Mouse (Mus musculus) liver, embryonic 12.5 days (tissue): ENCODE measurements around the gene Rbm4b. TPM values are rescaled to one million over a fixed set of nuclear protein-coding genes. Genes with fewer than 3 reads are reported as not detected.
A peak's percentile ranks its signal among the peaks of the same experiment; 100 is the strongest.

Experiments used
- ATAC-seq: fragments of 200-750 bp; cut with Nextera tagmentation; 2 replicates; pipeline ENCODE4 v1.8.0; 2017; ENCODE audit warnings: moderate number of reproducible peaks, mild to moderate bottlenecking, moderate library complexity
- H3K27ac ChIP-seq: fragments of 300-500 bp; sonication (generic); 2 replicates; pipeline ENCODE4 v1.5.1; 2016; ENCODE audit warnings: mild to moderate bottlenecking
- H3K27me3 ChIP-seq: fragments of 300-500 bp; sonication (generic); replicated peaks from 2 replicates; pipeline ENCODE4 v1.6.1; 2016; ENCODE audit warnings: mild to moderate bottlenecking, moderate library complexity
- H3K36me3 ChIP-seq: fragments of 300-500 bp; sonication (generic); 2 replicates; pipeline ENCODE4 v1.6.1; 2016; ENCODE audit warnings: mild to moderate bottlenecking, moderate library complexity
- H3K4me1 ChIP-seq: fragments of 300-500 bp; sonication (generic); 2 replicates; pipeline ENCODE4 v1.6.1; 2016
- H3K4me2 ChIP-seq: fragments of 300-500 bp; sonication (generic); 2 replicates; pipeline ENCODE4 v1.6.1; 2016; ENCODE audit warnings: mild to moderate bottlenecking, moderate library complexity
- H3K4me3 ChIP-seq: fragments of 300-500 bp; sonication (generic); 2 replicates; pipeline ENCODE4 v1.5.1; 2016; ENCODE audit warnings: mild to moderate bottlenecking, moderate library complexity
- H3K9ac ChIP-seq: fragments of 300-500 bp; sonication (generic); 2 replicates; pipeline ENCODE4 v1.6.1; 2016; ENCODE audit warnings: mild to moderate bottlenecking, moderate library complexity
- H3K9me3 ChIP-seq: fragments of 300-500 bp; sonication (generic); replicated peaks from 2 replicates; pipeline ENCODE4 v1.6.1; 2016; ENCODE audit warnings: mild to moderate bottlenecking, moderate library complexity
- WGBS: fragments of 180-500 bp; shearing (Covaris S2); methylation state at CpG from one replicate; pipeline ENCODE4 v1.1.7; 2016; ENCODE audit not compliant: insufficient replicate concordance; 5-methylcytosine and 5-hydroxymethylcytosine counted together
- polyA plus RNA-seq: library from polyadenylated mRNA; unstranded; fragments of >200 nt; fragmentation: Nextera tagmentation; extraction: Ambion mirVana; gene quantifications from 2 replicates; pipeline ENCODE4 v1.2.1, GENCODE M21; 2016

Rbm4b gene
- polyA plus RNA-seq, 1 experiment from 2014 or later = 24.0 TPM

DNA sequence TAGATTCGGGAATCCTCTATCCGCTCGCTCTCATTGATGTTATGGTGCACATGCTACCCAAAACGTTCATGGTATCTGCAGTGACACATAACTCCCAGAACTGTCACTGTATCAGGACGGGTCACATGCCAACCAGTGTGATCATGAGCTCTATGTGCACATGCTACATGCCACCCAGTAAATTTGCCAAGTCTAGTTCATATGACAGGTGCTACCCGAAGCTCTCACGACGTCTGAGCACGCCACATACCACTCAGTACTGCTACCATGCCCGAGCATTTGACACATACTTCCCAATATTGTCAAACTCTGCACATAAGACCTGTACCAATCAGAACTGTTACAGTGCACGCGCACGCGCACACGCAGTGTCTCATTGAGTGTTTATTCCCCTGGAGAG lies 36.2 kb upstream of the Rbm4b start:
- Histone ChIP-seq H3K36me3 (no peaks in the 10 kb centered on the region), H3K4me3 (no peak overlapping the region), H3K4me1 (peaks cover 18% of the 10 kb centered on the region), H3K9me3 (no peaks in the 10 kb centered on the region), H3K27me3 (peaks cover 52% of the 10 kb centered on the region), H3K9ac (no peak overlapping the region), H3K27ac (no peak overlapping the region), H3K4me2 (no peak overlapping the region)
- 72% methylated on average over 15 of the region's 15 CpGs for WGBS
- no peak for ATAC-seq

DNA sequence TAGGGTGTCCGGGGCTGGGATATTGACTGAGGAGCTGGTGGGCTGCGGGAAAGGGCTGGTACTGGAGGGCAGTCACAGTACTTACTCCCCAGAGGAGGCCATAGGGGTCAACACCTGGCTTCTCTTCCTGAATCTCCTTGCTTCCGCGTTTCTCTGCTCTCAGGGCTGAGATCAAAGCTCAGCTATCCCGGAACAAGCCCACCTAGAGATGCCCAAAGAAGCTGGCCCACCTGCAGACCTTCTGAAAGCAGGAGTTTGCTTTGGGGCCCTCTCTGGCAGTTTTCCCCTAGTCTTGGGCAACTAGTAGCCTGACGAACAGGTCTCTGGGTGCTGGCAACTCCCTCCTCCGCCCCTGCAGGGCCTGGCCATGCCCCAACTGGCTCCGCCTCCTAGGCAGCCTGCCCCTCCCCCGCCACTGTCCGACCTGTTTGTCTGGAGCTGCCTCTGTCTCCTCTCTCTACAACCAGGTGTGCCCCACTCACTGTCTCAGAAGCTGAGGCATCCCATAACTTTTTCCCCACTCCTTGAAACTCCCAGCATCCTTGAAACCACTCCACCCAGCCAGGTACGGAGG lies 35.5 kb upstream of the Rbm4b start:
- H3K27me3 ChIP-seq = peaks cover 46% of the 10 kb centered on the region
- no peak overlapping the region for H3K9ac ChIP-seq
- H3K27ac ChIP-seq = no peak overlapping the region
- H3K4me2 ChIP-seq = peak overlapping the region; percentile 13; the same call in 1 of the 2 replicates
- no peak for ATAC-seq
- no peak overlapping the region for H3K4me3 ChIP-seq
- WGBS = 14% methylated on average over 11 of the region's 11 CpGs
- H3K4me1 ChIP-seq = peaks cover 18% of the 10 kb centered on the region
- H3K9me3 ChIP-seq = no peaks in the 10 kb centered on the region
- H3K36me3 ChIP-seq = no peaks in the 10 kb centered on the region

DNA sequence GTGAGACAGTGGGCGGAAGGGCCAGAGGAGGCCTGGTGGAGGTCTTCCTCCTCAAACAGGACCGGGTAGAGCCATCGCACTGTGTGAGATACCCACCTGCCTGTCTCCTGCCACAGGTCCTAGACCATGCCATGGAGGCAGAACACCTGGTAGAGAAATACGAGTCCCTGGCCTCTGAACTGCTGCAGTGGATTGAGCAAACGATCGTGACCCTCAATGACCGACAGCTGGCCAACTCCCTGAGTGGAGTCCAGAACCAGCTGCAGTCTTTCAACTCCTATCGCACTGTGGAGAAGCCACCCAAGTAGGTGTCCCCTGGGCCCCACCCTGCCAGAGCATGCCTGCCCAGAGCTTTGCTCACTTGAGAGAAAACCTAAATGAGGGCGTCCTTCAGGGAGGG lies 27.1 kb upstream of the Rbm4b start:
- Histone ChIP-seq H3K4me2 (no peak overlapping the region), H3K4me1 (no peaks in the 10 kb centered on the region), H3K27ac (no peak overlapping the region), H3K4me3 (no peak overlapping the region), H3K36me3 (no peaks in the 10 kb centered on the region), H3K27me3 (peaks cover 14% of the 10 kb centered on the region; the same call in 1 of the 2 replicates), H3K9me3 (no peaks in the 10 kb centered on the region), H3K9ac (no peak overlapping the region)
- ATAC-seq = no peak
- 72% methylated on average over 9 of the region's 9 CpGs for WGBS

DNA sequence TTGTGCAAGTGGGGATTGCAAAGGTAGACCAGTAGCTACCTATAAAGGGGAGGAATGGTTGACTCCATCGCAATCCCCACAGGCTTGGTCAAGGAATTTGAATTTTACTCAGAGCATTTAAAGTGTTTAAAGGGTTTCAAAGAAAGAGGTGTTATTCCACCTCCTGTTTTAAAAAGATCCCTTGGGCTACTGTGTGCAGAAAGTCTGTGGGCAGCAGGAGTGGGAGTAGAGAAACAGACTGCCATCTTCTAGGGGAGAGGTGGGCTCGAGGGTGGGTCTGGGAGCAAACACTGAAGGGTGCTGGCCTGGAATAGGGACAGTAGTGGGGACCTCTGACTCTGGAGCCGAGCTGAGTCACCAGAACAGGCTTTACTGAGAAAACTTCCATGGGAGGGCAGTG lies 23.2 kb upstream of the Rbm4b start:
- Histone ChIP-seq H3K4me2 (no peak overlapping the region), H3K9me3 (no peaks in the 10 kb centered on the region), H3K4me1 (no peaks in the 10 kb centered on the region), H3K36me3 (no peaks in the 10 kb centered on the region), H3K27ac (no peak overlapping the region), H3K9ac (no peak overlapping the region), H3K4me3 (no peak overlapping the region), H3K27me3 (0 out of 2 replicates have a peak, but pooled peaks cover 14% of the 10 kb centered on the region)
- no peak for ATAC-seq
- WGBS = 53% methylated on average over 3 of the region's 3 CpGs

DNA sequence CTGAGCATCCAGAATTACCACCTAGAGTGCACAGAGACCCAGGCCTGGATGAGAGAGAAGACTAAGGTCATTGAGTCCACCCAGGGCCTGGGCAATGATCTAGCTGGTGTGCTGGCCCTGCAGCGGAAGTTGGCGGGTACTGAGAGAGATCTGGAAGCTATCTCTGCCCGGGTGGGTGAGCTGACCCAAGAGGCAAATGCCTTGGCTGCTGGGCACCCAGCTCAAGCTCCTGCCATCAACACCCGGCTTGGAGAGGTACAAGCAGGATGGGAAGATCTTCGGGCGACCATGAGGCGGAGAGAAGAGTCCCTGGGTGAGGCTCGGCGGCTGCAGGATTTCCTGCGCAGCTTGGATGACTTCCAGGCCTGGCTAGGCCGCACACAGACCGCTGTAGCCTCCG lies 18.4 kb upstream of the Rbm4b start:
- Histone ChIP-seq H3K9ac (no peak overlapping the region), H3K4me2 (no peak overlapping the region), H3K27me3 (0 out of 2 replicates have a peak, but pooled peaks cover 8% of the 10 kb centered on the region), H3K36me3 (no peaks in the 10 kb centered on the region), H3K27ac (no peak overlapping the region), H3K9me3 (no peaks in the 10 kb centered on the region), H3K4me3 (no peak overlapping the region), H3K4me1 (no peaks in the 10 kb centered on the region)
- 71% methylated on average over 13 of the region's 13 CpGs for WGBS
- ATAC-seq = no peak

DNA sequence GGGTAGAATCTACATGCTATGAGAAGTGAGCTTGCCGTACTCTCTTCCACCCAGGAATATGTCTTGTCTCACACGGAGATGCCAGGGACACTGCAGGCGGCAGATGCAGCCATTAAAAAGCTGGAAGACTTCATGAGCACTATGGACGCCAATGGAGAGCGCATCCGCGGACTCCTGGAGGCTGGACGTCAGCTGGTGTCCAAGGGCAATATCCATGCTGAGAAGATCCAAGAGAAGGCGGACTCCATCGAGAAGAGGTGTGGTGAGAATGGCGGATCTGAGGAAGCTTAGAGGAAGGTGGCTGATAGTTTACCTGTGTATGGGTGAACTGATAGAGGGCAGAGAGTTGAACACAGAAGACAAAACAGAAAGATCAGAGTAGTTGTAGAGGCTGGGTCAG lies 17.2 kb upstream of the Rbm4b start:
- 0 out of 2 replicates have a peak, but pooled peaks cover 5% of the 10 kb centered on the region for H3K27me3 ChIP-seq
- H3K27ac ChIP-seq = no peak overlapping the region
- no peak for ATAC-seq
- no peaks in the 10 kb centered on the region for H3K4me1 ChIP-seq
- no peaks in the 10 kb centered on the region for H3K9me3 ChIP-seq
- H3K36me3 ChIP-seq = no peaks in the 10 kb centered on the region
- WGBS = 81% methylated on average over 11 of the region's 11 CpGs
- no peak overlapping the region for H3K4me3 ChIP-seq
- H3K4me2 ChIP-seq = no peak overlapping the region
- no peak overlapping the region for H3K9ac ChIP-seq

DNA sequence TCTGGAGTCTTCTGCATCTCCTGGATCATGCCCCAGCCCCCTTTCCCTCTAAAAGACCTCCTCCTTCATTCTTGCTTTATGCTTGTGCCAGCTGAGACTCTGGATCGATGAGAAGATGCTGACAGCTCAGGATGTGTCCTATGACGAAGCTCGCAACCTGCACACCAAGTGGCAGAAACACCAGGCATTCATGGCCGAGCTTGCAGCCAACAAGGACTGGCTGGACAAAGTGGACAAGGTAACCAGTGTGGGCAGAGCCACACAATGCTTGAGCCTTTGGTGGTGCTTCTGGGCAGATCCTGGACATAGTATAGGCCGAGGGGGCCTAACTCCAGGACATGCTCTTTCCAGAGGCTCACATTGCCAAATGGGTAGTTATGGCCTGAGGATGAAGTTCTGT lies 16.5 kb upstream of the Rbm4b start:
- Histone ChIP-seq H3K27ac (no peak overlapping the region), H3K4me3 (no peak overlapping the region), H3K27me3 (0 out of 2 replicates have a peak, but pooled peaks cover 5% of the 10 kb centered on the region), H3K9me3 (no peaks in the 10 kb centered on the region), H3K36me3 (no peaks in the 10 kb centered on the region), H3K4me2 (no peak overlapping the region), H3K9ac (no peak overlapping the region), H3K4me1 (no peaks in the 10 kb centered on the region)
- 76% methylated on average over 5 of the region's 5 CpGs for WGBS
- ATAC-seq = no peak

DNA sequence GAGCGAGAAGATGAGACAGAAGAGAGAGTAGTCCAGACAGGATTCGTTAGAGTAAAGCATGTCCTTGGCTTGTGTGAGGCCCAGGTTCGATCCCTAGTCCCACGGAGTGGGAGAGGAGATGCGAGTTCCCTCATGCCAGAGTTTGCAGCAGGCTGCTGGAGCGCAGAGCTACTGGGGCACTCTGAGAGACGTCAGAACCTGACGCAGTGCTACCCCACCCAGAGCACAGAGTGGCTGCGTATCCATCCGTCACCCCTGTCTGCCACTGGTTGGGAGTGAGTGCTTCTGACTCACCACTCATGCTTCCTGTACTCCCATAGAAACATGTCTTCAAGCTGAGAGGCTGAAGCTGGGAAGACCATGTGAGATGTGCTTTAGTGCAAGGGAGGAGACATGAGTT lies 14.8 kb upstream of the Rbm4b start:
- no peak overlapping the region for H3K4me2 ChIP-seq

DNA sequence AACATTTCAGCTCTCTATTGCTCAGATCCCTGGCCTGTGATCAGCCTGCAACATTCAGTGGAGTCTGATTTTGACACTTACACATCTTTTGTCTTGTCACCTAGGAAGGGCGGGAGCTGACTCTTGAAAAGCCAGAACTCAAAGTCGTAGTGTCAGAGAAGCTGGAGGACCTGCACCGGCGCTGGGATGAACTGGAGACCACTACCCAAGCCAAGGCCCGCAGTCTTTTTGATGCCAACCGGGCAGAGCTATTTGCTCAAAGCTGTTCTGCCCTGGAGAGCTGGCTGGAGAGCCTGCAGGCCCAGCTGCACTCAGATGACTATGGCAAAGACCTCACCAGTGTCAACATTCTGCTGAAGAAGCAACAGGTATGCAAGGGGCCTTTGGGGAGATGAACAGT lies 14.1 kb upstream of the Rbm4b start:
- Histone ChIP-seq H3K27me3 (0 out of 2 replicates have a peak, but pooled peaks cover 5% of the 10 kb centered on the region), H3K9me3 (no peaks in the 10 kb centered on the region), H3K36me3 (no peaks in the 10 kb centered on the region), H3K9ac (no peak overlapping the region), H3K4me3 (no peak overlapping the region), H3K4me1 (no peaks in the 10 kb centered on the region), H3K4me2 (no peak overlapping the region), H3K27ac (no peak overlapping the region)
- 73% methylated on average over 6 of the region's 6 CpGs for WGBS
- ATAC-seq = no peak

More for the DNA sequence above, 14.8 kb upstream of the Rbm4b start:
- no peaks in the 10 kb centered on the region for H3K4me1 ChIP-seq
- ATAC-seq = no peak
- H3K9me3 ChIP-seq = no peaks in the 10 kb centered on the region
- H3K27ac ChIP-seq = no peak overlapping the region
- 0 out of 2 replicates have a peak, but pooled peaks cover 5% of the 10 kb centered on the region for H3K27me3 ChIP-seq
- H3K36me3 ChIP-seq = no peaks in the 10 kb centered on the region
- no peak overlapping the region for H3K9ac ChIP-seq
- 64% methylated on average over 10 of the region's 10 CpGs for WGBS
- no peak overlapping the region for H3K4me3 ChIP-seq

DNA sequence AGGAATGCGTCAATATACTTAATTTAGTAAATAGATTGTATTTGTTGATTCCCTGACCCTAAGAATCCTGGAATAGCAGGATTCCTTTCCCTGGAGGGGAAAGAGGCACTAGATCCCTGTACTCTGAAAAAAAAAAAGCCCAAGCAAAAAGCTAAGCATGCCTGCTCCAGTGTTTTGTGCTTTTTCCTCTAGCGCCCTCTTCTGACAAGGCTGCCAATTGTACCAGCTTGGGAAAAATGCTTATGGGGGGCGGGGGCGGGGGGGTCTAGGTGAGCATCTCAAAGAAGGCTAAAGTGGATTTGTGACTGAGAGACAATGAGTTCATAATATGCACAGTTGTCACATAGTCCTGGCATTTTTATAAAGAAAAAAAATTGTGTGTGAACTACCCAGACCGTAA lies 12.8 kb upstream of the Rbm4b start:
- 40% methylated on average over 5 of the region's 5 CpGs for WGBS
- Histone ChIP-seq H3K27ac (no peak overlapping the region), H3K9ac (no peak overlapping the region), H3K4me2 (no peak overlapping the region), H3K4me3 (no peak overlapping the region), H3K4me1 (no peaks in the 10 kb centered on the region), H3K27me3 (no peaks in the 10 kb centered on the region), H3K9me3 (no peaks in the 10 kb centered on the region), H3K36me3 (no peaks in the 10 kb centered on the region)
- ATAC-seq = no peak

DNA sequence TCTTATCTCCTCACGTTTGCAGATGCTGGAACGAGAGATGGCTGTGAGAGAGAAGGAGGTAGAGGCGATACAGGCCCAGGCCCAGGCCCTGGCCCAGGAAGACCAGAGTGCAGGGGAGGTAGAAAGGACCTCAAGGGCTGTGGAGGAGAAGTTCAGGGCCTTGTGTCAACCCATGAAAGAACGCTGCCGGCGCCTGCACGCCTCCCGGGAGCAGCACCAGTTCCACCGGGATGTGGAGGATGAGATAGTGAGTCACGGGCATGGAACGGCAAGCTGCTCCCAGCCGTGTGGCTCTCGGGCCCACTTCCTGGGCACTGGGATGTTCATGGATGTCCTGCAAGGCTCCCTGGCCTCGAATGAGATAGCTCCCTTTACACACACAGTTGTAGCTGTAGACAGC lies 12.3 kb upstream of the Rbm4b start:
- Histone ChIP-seq H3K4me3 (no peak overlapping the region), H3K4me1 (no peaks in the 10 kb centered on the region), H3K36me3 (no peaks in the 10 kb centered on the region), H3K27me3 (no peaks in the 10 kb centered on the region), H3K27ac (no peak overlapping the region), H3K4me2 (no peak overlapping the region), H3K9me3 (no peaks in the 10 kb centered on the region), H3K9ac (no peak overlapping the region)
- ATAC-seq = no peak
- WGBS = 68% methylated on average over 14 of the region's 14 CpGs

DNA sequence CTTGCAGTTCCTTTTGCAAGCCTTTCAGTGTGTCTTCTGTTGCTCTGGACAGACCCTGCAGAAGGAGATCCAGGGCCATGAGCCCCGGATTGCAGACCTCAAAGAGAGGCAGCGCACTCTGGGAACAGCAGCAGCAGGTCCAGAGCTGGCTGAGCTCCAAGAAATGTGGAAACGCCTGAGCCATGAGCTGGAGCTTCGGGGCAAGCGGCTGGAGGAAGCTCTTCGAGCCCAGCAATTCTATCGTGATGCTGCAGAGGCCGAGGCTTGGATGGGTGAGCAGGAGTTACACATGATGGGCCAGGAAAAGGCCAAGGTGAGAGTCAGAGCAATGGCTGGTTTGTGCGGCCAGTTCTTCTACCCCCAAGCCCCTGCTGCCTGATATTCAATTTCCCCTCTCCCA lies 11.2 kb upstream of the Rbm4b start:
- H3K9me3 ChIP-seq = no peaks in the 10 kb centered on the region
- H3K4me3 ChIP-seq = no peak overlapping the region
- H3K27me3 ChIP-seq = no peaks in the 10 kb centered on the region
- no peak overlapping the region for H3K9ac ChIP-seq
- ATAC-seq = no peak
- no peaks in the 10 kb centered on the region for H3K4me1 ChIP-seq
- WGBS = 73% methylated on average over 9 of the region's 9 CpGs
- no peak overlapping the region for H3K27ac ChIP-seq
- no peak overlapping the region for H3K4me2 ChIP-seq
- no peaks in the 10 kb centered on the region for H3K36me3 ChIP-seq

DNA sequence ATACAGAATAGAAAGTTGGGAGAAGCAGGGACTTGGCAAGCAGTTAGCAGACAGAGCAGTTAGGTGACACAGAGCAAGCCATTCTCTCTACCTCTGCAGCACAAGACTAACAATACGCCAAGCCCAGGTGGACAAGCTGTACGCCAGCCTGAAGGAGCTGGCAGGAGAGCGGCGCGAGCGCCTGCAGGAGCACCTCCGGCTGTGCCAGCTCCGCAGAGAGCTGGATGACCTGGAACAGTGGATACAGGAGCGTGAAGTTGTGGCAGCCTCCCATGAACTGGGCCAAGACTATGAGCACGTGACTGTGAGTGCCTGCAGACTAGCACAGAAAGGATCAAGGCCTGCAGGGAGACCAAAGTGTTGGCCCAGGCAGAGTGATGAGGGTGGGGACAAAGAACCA lies 10.6 kb upstream of the Rbm4b start:
- no peak overlapping the region for H3K27ac ChIP-seq
- no peaks in the 10 kb centered on the region for H3K36me3 ChIP-seq
- no peaks in the 10 kb centered on the region for H3K4me1 ChIP-seq
- no peak overlapping the region for H3K9ac ChIP-seq
- no peaks in the 10 kb centered on the region for H3K9me3 ChIP-seq
- no peak overlapping the region for H3K4me3 ChIP-seq
- no peak overlapping the region for H3K4me2 ChIP-seq
- 86% methylated on average over 10 of the region's 10 CpGs for WGBS
- H3K27me3 ChIP-seq = no peaks in the 10 kb centered on the region
- no peak for ATAC-seq
